Mouse (Mus musculus) heart, postnatal 36 days (tissue): Measurements from ENCODE around the gene Olfr1066. TPM values are rescaled to one million over a fixed set of nuclear protein-coding genes. Genes with fewer than 3 reads are reported as not detected.
"Not testable (repeated sequence)": the region's sequence is repeated elsewhere in the genome, so short reads cannot be mapped to it uniquely, and the experiment has no call there.

Experiments used
- DNase-seq, 2 experiments: peaks; one replicate each; pipeline ENCODE4 v3.0.0; 2021 to 2022
- intact Hi-C: fragments of 180-260 bp; cut with DNase I; formaldehyde crosslinking; loops from one replicate; pipeline ENCODE4 v1.15.1; 2025
- total RNA-seq, 2 experiments: library from RNA; stranded (reverse); gene quantifications; 2 replicates each; pipeline ENCODE4 v1.2.3; 2021

The Olfr1066 gene
- not detected for total RNA-seq

DNA sequence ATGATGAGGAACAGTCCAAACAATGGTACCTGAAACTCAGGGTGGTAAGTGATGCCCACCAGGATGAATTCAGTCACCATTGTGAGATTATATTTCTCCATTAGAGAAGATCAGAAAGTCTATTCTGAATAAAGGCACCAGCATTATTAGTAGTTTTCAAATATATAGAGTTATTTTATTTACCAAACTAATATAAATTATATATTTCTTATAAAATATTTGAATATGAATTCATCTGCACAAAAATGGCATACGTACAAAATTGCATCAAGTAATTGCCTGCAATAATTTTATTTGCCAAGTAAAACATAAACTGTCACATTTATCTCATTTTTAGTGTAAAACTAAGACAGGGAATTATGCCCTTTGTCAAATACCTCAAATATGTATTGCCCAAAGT lies at the start of gene Olfr1066:
TSS of gene Olfr1066 (minus strand) at position 101 of the 400 bp plus-strand sequence.
- intact Hi-C loops: no loop called here
- no peak for DNase-seq

- intact Hi-C loops: no loop called here
- no peak for DNase-seq
Measured at GRCm38 (mm10) chr2:86487286-86487685, 31.2 kb upstream of the Olfr1066 start, which contains the start of gene Olfr228. TSS of gene Olfr228 (minus strand) at chr2:86487386.

GRCm38 (mm10) chr2:86464442-86465109 lies 8.5 kb upstream of the Olfr1066 start:
- intact Hi-C loops: loop anchor here (1.0 to 5.0 kb wide), 2 partner anchors 738 to 1342 kb away; no protein-coding TSS in a partner anchor
- DNase-seq: peak; percentile 39 to 45

GRCm38 (mm10) chr2:86460434-86460833 lies 4.4 kb upstream of the Olfr1066 start:
- intact Hi-C loops: loop anchor here (5.0 kb wide), 1 partner anchor 1338 kb away; no protein-coding TSS in a partner anchor
- DNase-seq: no peak

DNA sequence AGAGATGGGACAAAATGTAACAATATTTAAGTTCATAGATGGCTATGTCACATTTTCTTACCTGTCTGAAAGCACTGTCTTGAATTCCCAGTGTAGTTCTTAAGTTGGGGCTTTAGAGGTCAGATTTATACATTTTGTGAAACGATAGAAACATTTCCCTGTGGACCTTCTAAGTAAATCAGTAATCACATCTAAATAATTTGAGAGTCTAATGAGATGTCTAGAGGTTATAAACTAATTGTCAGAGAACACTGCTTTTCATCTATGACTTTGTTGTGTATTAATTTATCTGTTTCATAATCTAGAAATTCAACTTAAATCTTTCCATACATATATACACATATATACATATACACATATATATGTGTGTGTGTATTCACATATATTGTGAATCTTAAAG lies 5.6 kb downstream of the Olfr1066 start, which contains the start of gene Olfr1065:
TSS of gene Olfr1065 (minus strand) at position 101 of the 400 bp plus-strand sequence.
- intact Hi-C loops, DNase-seq: not testable (repeated sequence)

DNA sequence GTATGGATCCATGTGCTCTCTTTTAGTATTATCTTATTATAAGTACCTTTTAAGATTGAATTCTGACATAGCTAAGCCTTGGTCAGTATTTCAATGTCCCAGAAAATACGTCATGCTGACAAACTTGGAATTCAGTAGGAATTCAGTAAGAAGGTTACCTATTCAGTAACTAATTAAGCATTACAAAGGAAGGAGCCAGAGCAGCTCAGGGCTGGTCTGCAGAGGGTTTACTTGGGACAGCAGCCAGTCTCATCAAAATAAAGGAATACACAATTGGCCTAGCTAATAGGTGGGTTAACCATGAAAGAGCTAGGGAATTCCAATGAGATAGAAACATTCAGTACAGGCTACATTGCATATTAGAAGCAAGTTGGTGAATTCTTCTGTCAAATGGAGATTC lies 14.0 kb downstream of the Olfr1066 start:
- DNase-seq, intact Hi-C loops: not testable (repeated sequence)

- intact Hi-C loops, DNase-seq: not testable (repeated sequence)
Measured at GRCm38 (mm10) chr2:86428511-86428910, 27.6 kb downstream of the Olfr1066 start.

DNA sequence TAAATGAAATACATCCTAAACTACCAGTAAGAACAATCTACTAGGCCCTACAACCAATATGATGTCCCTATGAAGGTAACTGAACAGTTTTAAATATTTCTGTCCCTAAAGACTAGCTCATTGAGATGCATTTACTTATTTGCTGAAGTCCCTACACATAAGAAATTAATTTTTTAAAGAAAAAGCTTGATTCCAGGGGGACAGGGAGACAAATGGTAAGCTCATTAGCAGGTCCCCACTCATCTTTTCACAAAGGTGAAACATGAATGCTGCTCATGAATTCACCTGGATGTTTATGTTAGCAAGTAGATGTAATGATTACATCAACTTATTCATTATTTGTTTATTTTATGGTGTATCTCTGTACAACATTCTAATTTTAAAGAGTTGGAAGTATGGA lies 29.4 kb downstream of the Olfr1066 start, which contains the start of gene Olfr1062:
TSS of gene Olfr1062 (minus strand) at position 101 of the 400 bp plus-strand sequence.
- intact Hi-C loops, DNase-seq: not testable (repeated sequence)

DNA sequence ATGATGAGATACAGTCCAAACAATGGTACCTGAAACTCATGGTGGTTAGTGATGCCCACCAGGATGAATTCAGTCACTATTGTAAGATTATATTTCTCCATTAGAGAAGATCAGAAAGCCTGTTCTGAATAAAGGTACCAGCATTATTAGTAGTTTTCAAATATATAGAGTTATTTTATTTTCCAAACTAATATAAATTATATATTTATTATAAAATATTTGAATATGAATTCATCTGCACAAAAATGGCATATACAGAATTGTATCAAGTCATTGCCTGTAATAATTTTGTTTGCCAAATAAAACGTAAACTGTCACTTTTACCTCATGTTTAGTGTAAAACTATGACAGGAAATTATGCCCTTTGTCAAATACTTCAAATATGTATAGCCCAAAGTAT lies 42.1 kb downstream of the Olfr1066 start, which contains the start of gene Olfr1061:
TSS of gene Olfr1061 (minus strand) at position 101 of the 400 bp plus-strand sequence.
- intact Hi-C loops: no loop called here
- no peak for DNase-seq

Other genes starting within 250 kb of the Olfr1066 start
- gene Olfr1046, start 237.0 kb downstream of the Olfr1066 start, total RNA-seq: not detected
- gene Olfr1047, start 224.9 kb downstream of the Olfr1066 start, total RNA-seq: not detected
- gene Olfr1048, start 216.0 kb downstream of the Olfr1066 start, total RNA-seq: not detected
- gene Olfr1049, start 197.9 kb downstream of the Olfr1066 start, total RNA-seq: not detected
- gene Olfr1051, start 177.2 kb downstream of the Olfr1066 start, total RNA-seq: not detected
- not detected for gene Olfr1052, start 163.8 kb downstream of the Olfr1066 start, total RNA-seq
- not detected for gene Olfr1053, start 141.0 kb downstream of the Olfr1066 start, total RNA-seq
- not detected for gene Olfr1054, start 120.8 kb downstream of the Olfr1066 start, total RNA-seq
- gene Olfr1055, start 106.0 kb downstream of the Olfr1066 start, total RNA-seq: not detected
- not detected for gene Olfr1056, start 93.8 kb downstream of the Olfr1066 start, total RNA-seq
- gene Olfr1057, start 77.9 kb downstream of the Olfr1066 start, total RNA-seq: not detected
- not detected for gene Olfr1058, start 67.7 kb downstream of the Olfr1066 start, total RNA-seq
- gene Olfr1061, start 42.2 kb downstream of the Olfr1066 start, total RNA-seq: not detected
- gene Olfr1062, start 29.5 kb downstream of the Olfr1066 start, total RNA-seq: not detected
- not detected for gene Olfr1065, start 5.7 kb downstream of the Olfr1066 start, total RNA-seq
- gene Olfr228, start 31.1 kb upstream of the Olfr1066 start, total RNA-seq: not detected
- gene Olfr1076, start 52.2 kb upstream of the Olfr1066 start, total RNA-seq: not detected
- not detected for gene Olfr1079, start 86.2 kb upstream of the Olfr1066 start, total RNA-seq
- not detected for gene Olfr1080, start 102.0 kb upstream of the Olfr1066 start, total RNA-seq
- not detected for gene Olfr1082, start 142.7 kb upstream of the Olfr1066 start, total RNA-seq
- gene Olfr1084, start 183.5 kb upstream of the Olfr1066 start, total RNA-seq: not detected
- not detected for gene Olfr1085, start 205.8 kb upstream of the Olfr1066 start, total RNA-seq
- not detected for gene Olfr1086, start 223.8 kb upstream of the Olfr1066 start, total RNA-seq
- gene Olfr1087, start 242.1 kb upstream of the Olfr1066 start, total RNA-seq: not detected